Mouse (Mus musculus) layer of hippocampus, adult 18-20 months (tissue): ENCODE data around the gene Gramd1b. TPM values are rescaled to one million over a fixed set of nuclear protein-coding genes. Genes with fewer than 3 reads are reported as not detected.

Source experiments
- DNase-seq, 2 experiments: peaks; one replicate each; pipeline ENCODE4 v3.0.0; 2022; ENCODE audit warnings: low spot score in 2 of 2
- total RNA-seq, 2 experiments: library from RNA; stranded (reverse); gene quantifications; 2 replicates each; pipeline ENCODE4 v1.2.3; 2021

Gramd1b gene
- total RNA-seq, 2 experiments from 2014 or later, result 146 to 159 TPM

DNA sequence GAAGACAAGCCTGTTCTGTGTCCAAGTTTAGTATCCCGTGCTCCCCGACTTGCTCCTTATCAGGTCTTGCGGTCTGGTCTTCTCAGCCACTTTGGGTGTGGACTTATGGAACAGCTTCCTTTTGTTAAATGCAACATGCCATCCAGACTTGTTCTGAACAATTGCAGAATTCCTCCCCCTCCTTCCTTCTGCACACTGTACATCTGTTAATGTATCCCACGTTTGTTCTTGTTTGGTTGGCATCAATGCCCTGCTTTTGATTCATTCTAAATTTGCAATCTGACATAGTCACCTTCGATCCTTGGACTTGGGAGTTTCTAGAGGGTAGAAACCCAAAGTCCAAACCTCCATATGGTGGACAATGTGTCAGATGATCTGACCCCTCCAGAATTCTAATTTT, 255.3 kb downstream of the Gramd1b start:
- peak in 1 of 2 experiments; percentile 88 for DNase-seq

DNA sequence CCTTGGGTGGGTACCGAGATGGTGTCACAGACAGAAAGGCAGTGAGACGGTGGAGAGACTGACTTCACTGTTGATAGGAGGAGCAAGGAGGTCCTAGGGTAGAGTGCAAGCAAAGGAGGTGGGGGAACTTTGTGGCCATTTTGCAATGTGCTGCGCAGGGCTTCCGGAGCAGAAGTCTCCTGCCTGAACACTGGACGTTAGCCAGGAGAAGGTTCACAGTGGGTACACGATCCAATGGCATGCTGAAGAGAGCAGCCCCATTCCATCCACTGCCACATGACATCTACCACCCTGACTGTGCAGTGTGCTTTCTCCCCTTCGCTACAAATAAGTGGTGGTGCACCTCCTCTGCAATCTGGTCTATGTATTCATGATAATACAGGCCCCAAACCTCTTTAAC, 258.4 kb downstream of the Gramd1b start:
- peak in 1 of 2 experiments; percentile 8 for DNase-seq

GRCm38 (mm10) chr9:40271075-40271474, 260.1 kb downstream of the Gramd1b start:
- peak in 1 of 2 experiments; percentile 67 for DNase-seq

- DNase-seq, result no peak
Measured at GRCm38 (mm10) chr9:40269880-40270279, 261.3 kb downstream of the Gramd1b start.

GRCm38 (mm10) chr9:40269103-40269861, 261.9 kb downstream of the Gramd1b start, which contains the start of gene Scn3b:
Scn3b (plus strand) TSS chr9:40269217.
- peak; percentile 89 to 91 for DNase-seq

DNA sequence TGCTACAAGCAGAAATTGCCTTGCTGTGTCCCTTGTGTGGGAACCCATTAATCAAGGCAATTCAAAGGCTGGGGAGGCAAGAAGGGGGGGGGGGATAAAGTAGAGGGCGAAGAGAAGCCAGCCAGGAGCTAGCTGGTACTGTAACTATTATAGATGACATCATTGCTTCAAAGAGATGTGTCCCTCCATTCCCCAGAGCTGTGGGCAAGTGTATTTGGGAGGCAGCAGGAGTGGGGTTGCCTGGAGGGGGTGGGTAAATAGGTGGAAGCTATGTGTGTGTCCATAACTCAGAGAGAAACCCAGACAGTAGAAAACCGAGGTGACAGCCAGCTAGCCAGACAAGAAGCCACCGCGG, 262.5 kb downstream of the Gramd1b start:
- no peak for DNase-seq

DNA sequence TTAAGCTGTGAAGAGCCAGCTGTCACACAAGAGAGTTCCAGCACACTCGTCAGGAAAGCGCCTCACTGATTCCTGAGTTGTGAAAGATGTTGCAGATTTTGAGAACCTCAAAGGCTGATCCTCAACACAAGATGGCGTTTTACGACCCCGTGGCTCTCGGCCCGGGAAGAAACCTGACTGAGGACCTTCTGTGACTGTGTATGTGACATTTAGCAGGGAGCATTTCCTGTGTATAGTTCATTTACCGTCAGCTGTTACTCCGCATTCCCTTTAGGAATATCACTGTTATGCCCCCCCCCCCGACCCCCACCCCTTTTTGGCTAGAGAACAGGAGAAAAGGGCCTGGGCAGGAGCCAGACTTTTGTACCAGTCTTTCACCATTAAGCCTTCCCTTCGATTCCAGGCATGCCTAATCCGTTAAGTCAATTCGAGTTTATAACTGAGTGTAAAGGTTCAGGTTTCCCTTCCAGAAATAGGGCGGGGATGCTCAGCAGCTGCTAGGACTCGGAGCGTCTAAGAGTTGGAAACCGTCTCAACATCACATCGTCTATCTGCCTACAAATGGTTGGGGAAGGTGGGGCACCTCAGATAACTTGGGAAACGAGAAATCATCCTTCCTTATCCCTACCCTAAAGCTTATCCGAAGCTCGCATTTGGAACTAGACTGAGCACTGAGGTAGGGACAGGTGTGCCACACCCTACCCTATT, 263.0 kb downstream of the Gramd1b start:
- no peak for DNase-seq

DNA sequence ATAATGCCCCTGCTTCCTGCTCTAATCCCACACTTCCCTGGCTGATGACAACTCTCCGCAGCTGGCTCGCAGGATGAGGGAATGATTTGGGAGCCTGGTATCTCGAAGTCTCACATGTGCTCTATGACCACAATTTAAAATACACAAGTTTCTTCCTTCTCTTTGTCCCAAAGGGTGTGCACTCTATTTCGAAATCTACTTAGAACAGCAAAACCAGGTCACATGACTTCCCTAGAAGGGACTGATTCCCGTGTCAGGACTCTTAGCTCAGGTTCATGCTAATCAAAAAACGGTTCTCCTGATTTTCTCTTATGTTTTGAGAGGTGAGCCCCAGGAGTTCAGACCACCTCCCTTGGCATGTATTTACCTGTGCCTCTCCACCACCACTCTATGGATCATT, 267.3 kb downstream of the Gramd1b start:
- no peak for DNase-seq

GRCm38 (mm10) chr9:40252459-40252858, 278.7 kb downstream of the Gramd1b start:
- no peak for DNase-seq

DNA sequence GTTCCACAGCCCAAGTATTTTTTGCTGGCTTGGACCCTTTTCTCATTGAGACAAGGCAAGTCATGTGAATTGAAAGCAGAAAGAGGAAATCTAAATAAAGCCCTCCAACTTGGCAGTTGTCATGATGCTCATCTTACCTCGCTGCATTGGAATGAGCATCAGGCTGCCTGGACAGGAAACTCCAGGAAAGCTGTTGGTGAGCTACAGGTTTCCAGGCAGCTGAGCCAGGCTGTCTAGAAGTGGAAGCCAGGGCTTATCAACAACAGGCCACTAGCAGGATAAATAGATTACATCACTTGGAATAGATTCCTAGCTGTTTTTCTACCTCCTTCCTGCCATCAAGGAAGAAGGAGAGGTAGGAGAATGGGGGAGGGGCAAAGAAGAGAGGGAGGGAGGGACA, 282.1 kb downstream of the Gramd1b start:
- DNase-seq, result no peak

- DNase-seq, result no peak
Measured at GRCm38 (mm10) chr9:40246702-40247101, 284.5 kb downstream of the Gramd1b start.

GRCm38 (mm10) chr9:40245974-40246665, 285.1 kb downstream of the Gramd1b start:
- DNase-seq, result no peak

DNA sequence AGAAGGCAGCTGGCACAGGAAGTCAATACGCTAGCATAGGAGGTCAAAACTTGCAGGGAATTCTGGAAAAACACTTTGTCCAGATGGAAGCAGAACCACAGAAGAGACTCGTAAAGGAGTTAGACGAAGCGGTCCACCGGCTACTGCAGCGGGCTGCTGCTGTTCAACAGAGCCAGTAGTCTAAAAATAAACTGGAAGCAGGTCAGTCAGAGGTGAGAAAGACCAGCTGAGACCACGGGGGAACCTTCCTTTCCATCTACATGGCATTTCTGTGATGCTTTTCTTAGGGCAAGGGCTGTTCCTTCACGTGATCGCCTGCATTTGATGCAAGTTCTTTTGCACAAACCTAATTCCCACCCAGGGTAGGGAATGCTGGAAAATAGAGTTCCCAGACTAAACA, 285.7 kb downstream of the Gramd1b start:
- DNase-seq, result no peak

Other genes with a start within 250 kb of the Gramd1b start
- gene Gm21915, start 139.2 kb upstream of the Gramd1b start, total RNA-seq, result not detected
- gene Clmp, start 154.6 kb upstream of the Gramd1b start, total RNA-seq, result 10 to 100 TPM; 23.1 to 25.4 TPM